Mouse (Mus musculus) gastrocnemius, postnatal 10 days (tissue): ENCODE results near the gene Cep131. TPM values are rescaled to one million over a fixed set of nuclear protein-coding genes. Genes with fewer than 3 reads are reported as not detected.

ENCODE experiments used
- DNase-seq: peaks from one replicate; pipeline ENCODE4 v3.0.0; 2021; ENCODE audit warnings: mixed read lengths
- long read RNA-seq, 2 experiments: library from polyadenylated mRNA; stranded (forward); transcript quantifications; one replicate each; pipeline ENCODE4 v2.0.0; 2021
- total RNA-seq, 2 experiments: library from RNA; stranded (reverse); gene quantifications; 2 replicates each; pipeline ENCODE4 v1.2.3; 2021

The Cep131 gene
- 10 to 100 TPM in 1 of 2 experiments, 1 to 10 TPM in 1; 9.9 to 11.4 TPM for total RNA-seq
- long read RNA-seq, experiment 1, transcript Cep131-201 (26 exons, 3,578 nt), result major isoform, 15 of 25 reads
- long read RNA-seq, experiment 1, partial matches to known transcripts, result 2 of 25 reads
- long read RNA-seq, experiment 1, other reads (novel, unspliced or antisense), result 8 of 25 reads
- long read RNA-seq, experiment 2, transcript Cep131-201 (26 exons, 3,578 nt), result major isoform, 7 of 15 reads
- long read RNA-seq, experiment 2, partial matches to known transcripts, result 1 of 15 reads
- long read RNA-seq, experiment 2, other reads (novel, unspliced or antisense), result 7 of 15 reads

DNA sequence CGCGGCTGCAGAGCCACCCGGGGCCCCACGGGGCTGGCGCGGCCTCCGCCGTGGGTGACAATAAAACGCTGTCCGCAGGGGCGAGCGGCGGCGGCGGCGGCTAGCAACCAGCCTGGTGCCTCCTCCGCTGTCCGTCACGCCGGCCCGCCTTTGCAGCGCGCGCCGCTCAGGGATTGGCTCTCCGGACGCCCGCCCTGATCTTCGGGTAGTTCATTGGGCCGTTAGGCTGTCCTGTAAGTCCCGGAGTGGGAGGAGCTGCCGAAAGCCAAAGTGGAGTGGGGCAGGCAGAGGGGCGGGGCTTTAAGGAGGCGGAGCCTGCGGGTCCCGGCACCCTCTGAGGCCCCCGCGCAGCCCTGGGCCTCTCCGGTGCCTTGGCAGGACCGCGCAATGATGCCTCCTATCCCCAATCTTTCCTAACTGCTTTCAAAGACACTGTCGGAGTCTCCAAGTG, at the start of gene Cep131:
Gene Cep131, minus strand, starts transcription at position 126 of the 451 bp plus-strand sequence.
- peak; percentile 97 for DNase-seq

DNA sequence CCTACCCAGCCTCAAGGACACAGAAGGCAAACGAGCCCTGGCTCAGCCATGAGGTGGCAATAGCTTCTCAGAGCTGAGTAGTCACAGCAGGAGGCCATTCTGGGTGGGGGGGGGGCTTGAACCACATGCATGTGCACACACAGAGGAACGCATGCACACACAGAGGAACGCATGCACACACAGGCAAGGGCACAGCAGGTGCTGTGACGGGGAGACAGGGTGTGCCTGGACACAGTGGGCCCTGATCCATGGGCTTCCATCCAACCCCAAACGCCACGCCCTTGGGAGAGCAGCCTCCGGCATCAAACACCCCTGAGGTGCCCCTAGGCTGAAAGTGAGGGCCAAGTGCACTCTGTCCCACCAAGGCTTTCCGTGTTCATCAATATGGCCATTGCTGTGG, 49.6 kb upstream of the Cep131 start:
- DNase-seq, result no peak

DNA sequence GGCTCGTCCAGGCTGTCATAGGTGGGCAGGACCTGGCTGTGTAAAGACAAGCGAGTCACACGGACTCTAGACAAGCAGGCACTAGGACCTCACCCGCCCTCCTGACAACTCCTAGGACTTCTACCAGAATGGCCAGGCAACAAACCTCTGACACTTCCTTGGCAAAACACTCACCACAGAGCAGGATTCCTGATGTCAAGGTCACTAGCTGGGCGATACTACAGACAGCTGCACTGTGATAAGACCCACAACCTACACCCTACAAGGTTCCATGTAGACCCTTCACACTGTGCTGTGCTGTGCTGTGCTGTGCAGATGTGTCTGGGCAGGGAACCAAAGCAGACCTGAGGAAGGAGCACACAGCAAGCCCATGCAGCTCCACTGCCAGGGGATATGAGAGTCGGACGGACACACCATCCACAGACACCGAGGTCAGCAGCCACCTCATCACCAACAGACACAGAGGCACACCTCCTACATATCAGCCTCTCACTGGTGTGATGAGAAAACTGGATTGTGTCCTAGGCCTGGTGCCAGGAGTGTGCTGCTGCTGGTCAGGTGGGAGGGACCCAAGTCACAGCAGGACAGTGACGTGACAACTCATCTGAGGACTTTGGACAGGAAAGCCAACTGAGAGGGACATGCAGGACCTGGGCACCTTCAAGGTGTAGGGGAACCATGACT, 48.4 kb upstream of the Cep131 start:
- no peak for DNase-seq

DNA sequence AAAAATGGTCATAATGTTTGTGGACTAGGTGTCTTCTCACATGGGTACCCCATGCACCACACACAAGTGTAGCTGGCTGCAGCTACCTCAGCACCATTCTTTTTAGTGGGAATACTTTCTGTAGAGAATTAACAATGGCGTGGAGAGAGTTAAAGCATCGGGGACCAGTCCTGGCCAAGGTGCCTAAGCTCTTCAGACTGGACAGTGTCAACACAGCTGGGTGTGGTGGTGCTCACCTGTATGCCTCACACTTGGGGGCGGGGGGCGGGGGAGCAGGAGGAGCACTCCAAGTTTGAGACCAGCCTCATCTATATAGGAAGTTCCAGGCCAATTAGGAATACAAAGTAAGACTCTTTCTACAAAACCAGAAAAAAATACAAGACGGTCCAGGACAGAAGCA, 47.5 kb upstream of the Cep131 start:
- DNase-seq, result no peak

DNA sequence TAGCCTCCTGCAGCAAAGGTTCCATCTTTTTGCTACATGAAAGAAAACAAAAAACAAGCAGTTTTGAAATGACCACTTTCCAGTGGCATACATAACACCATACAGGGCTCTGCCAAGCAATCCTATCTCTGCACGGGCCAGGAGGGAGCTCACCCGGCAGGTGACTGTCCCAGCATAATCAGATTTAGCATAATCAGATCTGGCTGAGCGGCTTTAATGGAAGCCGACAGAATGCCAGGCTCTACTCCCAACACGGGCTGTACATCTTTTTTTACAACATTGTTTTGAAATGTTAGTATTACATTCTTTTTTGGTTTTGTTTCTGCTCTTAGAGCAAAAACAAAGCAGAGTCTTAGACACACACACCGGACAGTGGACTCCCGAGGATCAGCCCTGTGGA, 42.7 kb upstream of the Cep131 start:
- DNase-seq, result no peak

DNA sequence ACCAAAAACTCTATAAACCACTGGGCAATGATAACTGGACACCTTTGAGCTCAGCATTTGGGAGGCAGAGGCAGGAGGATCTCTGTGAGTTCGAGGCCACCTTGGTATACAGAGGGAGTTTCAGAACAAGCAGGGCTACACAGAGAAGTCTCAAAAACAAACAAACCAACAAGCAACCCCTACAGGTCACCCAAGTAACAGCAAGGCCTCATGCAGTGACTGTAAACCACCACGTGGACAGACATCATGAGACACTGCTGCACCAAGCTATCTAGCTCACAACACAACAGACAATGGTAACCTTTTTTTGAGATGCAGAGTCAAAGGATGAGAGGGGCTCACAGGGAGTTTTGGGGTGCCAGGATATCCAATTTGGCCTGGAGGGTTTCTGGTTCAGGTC, 40.2 kb upstream of the Cep131 start:
- DNase-seq, result no peak

DNA sequence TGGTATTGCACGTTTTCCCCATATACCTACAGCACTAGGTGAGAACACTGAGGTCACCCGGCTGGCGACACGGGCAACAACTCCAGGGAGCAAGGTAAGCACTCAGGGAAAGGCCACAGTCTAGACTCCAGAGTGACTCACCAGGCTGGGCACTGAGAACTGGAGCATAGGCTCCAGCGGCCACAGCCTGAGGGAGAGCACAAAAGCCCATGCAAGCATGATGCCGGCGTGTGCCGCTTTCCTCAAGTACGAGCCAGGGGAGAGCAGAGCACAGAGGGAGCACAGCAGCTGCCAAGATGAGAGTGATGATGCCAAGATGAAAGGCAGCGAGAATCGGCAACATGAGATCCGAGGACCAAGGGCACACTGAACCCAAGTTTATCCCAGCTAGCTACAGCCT, 35.5 kb upstream of the Cep131 start:
- no peak for DNase-seq

DNA sequence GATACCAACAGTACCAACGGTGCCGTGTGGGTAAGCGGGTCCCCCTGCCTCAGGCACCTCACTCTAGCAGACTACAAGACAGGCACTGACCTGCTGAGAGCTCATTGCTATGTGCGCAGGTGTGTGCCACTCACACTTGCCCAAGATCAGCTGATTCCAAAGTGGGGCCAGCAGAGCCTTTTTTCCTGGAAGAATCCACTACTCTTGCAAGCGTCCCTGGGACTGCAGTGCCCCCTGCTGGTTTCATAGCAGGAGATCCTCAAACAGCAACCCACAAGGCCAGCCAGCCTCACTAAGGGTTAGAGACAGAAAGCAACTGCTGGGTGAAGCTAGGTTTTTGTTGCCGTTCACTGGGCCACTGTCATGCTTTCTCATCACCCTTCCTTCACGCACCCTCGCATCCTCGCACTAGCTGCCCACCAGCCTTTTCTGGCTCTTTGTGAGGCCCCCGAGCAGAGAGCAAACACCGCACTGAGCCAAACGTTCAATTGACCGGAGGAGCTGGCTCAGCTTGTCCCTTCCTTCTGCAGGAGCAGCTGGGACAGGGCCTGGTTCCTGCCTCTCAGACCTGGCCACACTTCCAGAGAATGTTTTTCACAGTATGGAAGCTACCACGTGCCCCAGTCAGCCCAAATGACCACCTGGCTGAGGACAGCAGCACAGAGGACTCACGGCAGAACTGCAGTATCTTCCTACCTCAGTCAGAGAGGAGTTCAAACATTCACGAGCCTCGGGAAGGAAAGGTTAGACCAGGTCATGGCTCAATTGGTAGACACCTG, 34.2 kb upstream of the Cep131 start:
- DNase-seq, result peak; percentile 71

DNA sequence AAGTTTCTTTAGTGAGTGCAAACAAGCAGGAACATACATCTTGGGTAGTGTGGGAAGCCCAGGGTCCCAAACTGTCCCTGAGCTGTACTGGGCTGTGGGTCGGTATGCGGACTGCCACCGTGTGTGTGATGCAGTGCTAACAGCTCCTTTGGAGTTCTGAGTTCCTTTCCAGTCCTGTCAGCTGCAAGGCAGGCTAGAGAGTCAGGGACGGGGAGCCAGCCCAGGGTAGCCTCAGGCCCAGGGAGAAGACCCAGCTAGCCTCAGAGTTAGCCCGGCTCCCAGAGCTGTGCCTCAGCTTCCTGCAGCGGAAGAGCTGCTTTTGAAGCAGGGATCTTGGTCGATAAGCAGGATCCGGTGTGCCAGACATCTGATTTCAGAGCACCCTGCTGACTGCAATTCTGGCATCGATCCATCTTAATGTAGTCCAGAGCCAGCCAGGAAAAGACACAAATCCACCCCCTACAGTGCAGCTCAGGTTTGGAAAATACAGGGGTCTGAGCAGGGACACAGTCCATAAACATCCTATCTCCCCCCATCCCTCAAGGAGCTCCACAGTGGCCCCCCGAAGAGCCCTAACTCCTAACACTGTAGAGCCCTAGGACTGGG, 33.4 kb upstream of the Cep131 start:
- no peak for DNase-seq

DNA sequence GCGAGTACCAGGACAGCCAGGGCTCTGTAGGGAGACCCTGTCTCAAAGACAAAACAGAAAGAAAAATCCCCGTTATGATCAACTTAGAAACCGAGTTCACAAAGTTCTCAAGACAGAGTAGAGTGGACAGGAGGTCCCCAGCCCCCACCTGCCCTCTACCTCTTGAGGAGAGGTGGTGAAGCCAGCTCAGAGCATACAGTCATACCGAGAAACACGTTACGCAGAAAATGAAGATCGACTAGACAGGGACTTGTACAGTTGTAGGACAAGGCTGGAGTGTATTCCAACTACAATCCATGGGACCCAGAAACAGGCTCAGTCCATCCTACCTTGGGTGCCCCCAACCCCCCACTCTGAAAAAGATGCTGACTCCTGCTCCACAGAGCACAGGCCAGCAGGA, 32.5 kb upstream of the Cep131 start:
- DNase-seq, result no peak

DNA sequence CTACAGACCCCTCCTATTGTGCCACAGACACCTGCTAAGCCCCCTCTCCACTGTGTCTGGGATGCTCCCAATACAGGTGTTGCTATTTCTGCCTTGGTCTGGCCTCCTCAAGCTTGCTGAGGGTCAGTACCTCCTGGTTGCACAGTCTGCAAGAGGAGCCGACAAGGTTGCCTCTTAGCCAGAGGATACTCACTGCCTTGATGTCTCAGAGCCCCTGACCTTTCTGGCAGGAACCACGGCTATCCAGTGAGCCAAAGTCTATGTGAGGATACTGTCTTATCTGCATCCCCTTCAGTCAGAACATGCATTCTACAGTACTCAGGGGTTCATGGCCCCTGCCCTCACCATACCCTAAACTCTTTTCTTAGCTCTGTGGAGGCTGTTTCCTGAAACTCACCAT, 31.0 kb upstream of the Cep131 start:
- DNase-seq, result no peak

DNA sequence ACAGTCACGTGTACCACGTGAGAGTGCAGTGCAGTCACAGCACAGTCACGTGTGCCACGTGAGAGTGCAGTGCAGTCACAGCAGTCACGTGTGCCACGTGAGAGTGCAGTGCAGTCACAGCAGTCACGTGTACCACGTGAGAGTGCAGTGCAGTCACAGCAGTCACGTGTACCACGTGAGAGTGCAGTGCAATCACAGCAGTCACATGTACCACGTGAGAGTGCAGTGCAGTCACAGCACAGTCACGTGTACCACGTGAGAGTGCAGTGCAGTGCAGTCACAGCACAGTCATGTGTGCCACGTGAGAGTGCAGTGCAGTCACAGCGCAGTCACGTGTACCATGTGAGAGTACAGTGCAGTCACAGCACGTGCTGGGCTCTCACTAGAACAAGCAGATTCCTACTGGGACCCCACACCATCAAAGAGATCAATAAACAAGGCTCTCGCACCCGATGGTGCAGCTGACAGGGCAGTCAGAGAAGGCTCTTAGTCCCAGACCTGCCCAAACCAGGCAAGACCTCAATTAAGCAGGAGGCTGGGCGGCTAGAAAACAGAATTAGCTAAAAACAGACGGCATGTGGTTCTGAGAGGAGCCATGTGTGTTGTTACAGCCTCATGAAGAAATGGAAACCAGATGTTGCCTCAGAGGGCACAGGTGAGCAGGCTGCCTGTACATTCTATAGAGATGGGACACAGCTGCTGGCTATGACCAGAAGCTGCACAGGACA, 28.0 kb upstream of the Cep131 start:
- no peak for DNase-seq

DNA sequence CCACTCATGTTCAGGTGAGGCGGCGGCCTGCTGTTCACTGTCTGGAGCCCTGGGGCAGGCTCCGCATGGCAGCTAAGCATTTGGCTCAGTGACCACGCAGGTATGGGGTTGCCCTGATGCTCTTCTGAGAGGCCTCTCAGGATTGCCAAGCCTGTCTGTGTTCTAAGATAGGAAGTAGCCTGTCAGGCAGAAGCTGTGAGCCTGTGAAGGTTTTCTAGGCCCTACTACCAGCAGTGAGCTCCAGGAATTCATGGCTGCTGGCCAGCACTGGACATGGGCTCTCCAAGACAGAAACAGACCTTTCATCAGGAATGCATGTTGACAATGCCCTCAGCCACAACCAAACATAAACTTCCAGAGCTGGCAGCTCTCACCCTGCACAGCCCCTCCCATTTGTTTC, 25.5 kb upstream of the Cep131 start:
- no peak for DNase-seq

DNA sequence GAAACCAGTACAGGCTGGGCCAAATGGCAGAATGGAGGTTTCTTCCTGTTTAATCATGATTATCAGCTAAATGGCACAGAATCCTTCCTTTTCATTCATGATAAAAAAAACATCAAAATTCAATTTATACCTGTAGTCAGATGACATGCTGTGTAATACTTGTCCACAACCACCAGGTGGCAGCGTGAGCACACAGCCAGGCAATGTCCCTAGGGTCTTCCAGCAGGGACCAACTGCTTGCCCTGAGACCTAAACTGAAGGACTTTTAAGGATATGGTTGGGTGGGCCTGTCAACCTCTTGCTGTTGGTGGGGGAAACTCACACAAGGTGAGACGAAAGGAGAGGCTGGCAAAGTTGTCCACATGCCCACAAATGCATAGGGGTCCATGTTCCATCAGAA, 24.4 kb upstream of the Cep131 start:
- DNase-seq, result peak; percentile 62

DNA sequence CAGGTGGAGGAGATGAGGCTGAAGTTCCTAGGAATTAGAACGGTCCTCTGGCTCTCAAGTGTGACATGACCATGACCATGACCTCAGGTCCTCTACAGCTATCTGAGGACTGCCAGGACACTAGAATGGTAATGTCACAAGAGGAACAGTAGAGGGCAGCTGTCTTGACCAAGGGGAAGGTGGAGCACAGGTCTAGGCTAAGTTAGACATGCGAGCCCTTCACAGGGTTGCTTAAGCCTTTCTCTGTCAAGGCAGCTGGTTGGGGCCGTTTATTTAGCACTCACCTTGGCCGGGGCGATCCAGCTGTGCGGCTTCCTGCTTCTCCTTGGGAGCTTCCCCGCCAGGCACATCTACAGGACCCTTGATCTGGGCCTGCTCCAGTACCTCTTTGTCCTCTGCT, 23.9 kb upstream of the Cep131 start:
- no peak for DNase-seq

DNA sequence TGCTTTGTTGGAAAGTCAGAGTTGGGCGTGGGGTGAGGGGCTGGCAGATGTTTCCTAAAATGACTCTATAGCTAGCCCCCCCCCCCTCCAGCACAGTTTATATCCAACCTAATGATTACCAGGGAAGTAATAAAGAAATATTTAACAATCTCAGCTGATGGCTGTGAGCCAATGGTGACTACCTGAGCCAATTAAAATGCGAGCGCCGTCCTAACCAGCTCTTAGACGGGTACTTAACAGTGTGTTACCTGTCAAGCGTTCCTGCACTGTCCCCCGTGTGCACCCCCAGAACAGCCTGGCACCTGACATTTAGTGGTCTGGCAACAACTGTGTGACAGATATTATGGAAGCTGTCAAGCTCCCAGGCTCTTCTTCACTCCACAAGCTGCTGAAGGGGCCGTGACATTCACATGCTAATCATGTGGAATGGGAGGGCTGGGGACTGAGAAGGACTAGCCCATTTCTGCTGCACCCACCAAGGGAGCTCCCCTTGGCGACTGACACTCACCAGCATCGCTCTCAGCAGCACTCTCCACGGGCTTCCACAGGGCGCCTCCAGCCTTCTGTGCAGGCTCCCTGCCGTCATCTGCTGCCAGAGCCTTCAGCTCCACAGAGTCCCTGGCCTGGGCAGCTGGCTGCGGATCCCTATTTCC, 23.1 kb upstream of the Cep131 start:
- DNase-seq, result no peak

DNA sequence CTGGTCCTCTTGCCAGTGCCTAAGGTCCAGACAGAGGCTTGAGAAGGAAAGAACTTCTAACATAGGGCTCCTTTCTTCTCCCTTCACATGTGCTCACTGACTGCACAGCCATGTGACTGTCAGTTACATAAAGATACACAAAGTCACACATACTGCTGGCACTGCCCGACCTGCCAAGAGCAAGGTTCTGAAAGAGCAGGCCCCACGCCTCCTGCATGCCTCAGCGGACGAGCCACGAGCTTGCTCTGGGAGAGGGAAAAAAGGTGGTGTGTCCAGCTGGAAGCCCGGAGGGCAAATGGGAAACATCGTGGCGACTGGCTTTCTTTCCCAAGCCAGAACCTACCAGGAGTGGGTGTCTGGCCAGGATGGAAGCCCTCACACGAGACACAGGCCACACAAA, 21.2 kb upstream of the Cep131 start:
- no peak for DNase-seq

DNA sequence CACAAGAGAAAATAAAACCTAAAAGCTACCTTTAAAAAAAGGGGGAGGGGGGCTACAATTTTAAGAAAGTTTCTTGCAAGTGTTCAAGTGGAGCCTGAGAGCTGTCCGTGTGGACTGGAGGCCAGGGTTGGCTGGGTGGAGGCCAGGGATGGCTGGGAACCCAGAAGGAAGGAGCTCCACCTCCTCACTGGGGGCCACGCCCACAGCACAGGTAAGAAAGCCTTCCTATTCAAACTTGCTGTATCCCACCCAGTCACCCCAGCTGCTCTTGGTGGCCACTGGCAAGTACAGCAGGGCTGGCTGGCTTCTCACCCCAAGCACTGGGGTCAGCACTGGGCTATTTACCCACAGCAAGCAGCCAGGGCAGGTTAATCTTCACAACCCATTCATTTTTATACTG, 20.4 kb upstream of the Cep131 start:
- DNase-seq, result no peak

DNA sequence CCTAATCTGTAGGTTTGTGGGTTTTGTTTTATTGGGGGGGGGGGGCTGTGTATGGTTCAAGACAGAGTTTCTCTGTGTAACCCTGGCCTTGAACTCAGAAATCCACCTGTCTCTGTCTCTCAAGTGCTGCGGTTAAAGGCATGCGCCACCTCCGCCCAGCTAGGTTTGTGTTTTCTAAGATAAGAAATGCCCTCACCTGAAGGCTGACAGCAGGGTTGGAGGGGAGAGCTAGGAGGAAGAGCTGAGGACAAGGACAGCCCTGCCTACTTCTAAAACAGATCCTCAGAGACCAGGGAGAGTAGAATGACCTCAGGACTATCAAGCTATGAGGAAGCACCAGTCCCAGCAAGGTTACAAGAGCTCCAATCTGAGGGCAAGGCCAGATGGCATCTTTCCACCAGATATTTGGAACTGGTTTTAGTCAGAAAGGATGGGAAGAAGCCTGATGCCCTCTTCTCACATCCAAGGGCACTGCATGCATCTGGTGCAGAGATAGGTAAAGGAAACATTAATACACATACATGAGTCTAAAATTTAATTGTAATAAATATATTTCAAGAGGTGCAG, 16.9 kb upstream of the Cep131 start:
- no peak for DNase-seq

DNA sequence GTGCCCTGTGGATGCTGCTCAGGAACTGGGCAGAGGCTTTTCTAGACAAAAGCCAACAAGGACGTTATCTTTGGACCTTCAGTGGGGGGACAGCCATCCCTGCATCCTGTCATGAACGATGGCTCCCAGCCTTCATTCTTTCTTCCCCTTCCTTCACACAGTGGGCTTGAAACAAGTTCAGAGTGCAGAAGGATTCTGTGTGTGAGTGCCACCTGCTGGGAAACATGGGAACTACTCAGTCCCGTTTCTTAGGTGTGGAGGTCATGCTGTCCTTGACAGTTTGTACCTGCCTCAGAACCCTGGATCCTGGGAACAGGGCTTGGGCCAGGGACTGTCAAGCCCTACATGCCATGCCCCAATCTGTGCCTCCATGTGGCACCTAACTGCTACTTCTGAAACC, 14.4 kb upstream of the Cep131 start:
- peak; percentile 58 for DNase-seq
